Mouse (Mus musculus): ENCODE measurements around the gene Mtch1. TPM values are rescaled to one million over a fixed set of nuclear protein-coding genes. Genes with fewer than 3 reads are reported as not detected.
"Not testable (repeated sequence)": the region's sequence is repeated elsewhere in the genome, so short reads cannot be mapped to it uniquely, and the experiment has no call there.

Mtch1 gene
- polyA plus RNA-seq, 1 experiment = 279 TPM

- no peak for DNase-seq (ENCODE audit: low spot score)
These were observed 14.4 kb upstream of the Mtch1 start for GRCm38 (mm10) chr17:29361982-29362691.

DNA sequence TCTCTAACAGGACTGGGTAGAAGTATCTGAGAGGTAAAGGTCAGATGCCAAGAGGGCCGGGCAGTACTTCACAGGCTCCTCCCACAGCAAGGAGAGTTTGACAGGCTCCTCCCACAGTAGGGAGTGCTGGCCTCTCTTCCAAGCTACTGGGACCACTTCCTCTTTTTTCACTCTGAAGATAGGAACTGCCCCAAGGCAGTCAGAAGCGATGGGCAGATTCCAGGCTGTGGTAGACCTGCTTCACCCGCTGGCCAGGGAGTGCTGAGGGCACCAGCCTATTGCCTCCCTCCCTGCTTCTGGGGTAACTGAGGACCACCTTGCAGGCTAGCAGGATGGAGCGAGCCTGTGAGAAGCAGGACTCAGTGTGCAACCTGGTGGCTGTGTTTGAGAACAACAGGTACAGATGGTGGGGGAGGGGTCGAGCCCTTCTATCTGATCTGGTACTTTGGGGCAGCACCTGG is 13.1 kb upstream of the Mtch1 start, which contains the start of gene Fgd2:
Fgd2 (plus strand) TSS at position 154 of the 461 bp plus-strand sequence.
- DNase-seq (ENCODE audit: low spot score) = no peak

DNA sequence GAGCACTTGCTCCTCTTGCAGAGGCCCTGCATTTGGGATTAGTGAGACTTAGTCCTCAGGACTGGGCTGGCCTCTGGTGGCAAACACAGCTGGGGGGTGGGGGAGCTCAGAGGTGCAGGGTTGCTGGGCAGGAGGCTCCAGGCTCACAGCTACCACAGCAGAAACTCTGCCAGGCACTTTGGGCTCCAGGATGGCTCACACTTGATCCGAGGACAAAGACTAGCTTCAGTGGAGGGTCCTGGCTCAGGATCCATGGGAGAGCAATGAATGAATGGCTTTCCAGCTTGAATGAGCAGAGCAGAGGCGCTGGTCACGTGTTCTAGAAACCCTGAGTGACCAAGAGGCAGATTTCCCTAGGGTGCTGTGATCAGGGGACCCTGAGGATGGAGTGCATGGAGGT is 11.2 kb upstream of the Mtch1 start:
- no peak for DNase-seq (ENCODE audit: low spot score)

DNA sequence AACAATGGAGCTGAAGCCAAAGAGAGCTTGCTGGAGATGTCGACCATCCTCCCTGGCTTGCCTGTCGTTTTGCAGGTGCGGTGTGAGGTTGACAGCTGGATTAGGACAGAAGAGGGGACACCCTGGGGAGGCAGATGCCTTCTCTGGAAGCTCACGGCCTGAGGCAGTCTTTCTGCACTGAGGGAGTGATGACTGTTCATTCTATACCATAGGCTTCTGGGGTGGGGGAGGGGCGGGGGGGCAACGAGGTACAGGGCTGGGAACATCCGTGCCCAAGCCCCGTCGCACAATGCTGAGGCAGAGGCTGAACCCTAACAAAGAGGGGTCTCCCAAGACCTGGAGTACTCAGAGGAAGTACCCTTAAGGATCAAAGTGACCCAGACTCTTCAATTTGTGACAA is 9.1 kb upstream of the Mtch1 start:
- DNase-seq (ENCODE audit: low spot score) = no peak

- DNase-seq (ENCODE audit: low spot score) = no peak
These were observed 8.7 kb upstream of the Mtch1 start for GRCm38 (mm10) chr17:29356479-29356856.

- no peak for DNase-seq (ENCODE audit: low spot score)
These were observed 8.2 kb upstream of the Mtch1 start for GRCm38 (mm10) chr17:29355841-29356478.

DNA sequence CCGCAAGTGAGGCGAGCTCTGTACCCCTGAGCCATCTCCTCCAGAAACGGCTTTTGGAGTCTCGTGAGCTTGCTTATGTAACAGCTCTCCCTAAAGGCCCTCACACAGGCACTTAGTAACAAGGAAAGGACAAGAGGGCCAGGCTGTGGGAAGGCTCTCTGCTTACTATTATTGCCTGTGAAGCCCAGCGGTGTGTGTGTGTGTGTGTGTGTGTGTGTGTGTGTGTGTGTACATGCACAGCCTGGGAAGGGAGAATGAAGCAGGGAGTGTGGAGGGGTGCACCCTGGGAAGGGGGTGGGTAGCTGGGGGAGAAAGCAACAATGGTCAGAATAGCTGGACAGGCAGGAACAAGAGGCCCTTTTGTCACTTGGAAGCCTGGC is 7.7 kb upstream of the Mtch1 start:
- DNase-seq (ENCODE audit: low spot score) = no peak

DNA sequence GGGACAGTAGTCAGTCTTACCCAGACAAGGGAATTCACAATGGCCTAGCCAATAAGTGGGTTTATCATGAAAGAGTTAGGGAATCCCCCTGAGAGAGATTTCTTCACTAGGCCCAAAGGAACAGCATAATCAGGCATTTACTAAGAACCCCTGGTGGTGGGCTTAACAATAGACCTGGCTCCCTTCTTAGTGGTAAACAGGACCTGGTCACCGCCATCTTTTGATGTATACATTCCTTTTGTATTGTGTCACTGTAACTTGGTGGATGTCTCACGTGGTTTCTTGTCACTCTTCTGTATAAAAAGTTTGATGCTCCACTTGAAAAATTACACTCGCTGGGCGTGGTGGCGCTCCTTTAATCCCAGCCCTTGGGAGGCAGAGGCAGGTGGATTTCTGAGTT is 3.3 kb upstream of the Mtch1 start:
- DNase-seq (ENCODE audit: low spot score) = not testable (repeated sequence)

- DNase-seq (ENCODE audit: low spot score) = no peak
These were observed 1.3 kb upstream of the Mtch1 start for GRCm38 (mm10) chr17:29348996-29349395.

DNA sequence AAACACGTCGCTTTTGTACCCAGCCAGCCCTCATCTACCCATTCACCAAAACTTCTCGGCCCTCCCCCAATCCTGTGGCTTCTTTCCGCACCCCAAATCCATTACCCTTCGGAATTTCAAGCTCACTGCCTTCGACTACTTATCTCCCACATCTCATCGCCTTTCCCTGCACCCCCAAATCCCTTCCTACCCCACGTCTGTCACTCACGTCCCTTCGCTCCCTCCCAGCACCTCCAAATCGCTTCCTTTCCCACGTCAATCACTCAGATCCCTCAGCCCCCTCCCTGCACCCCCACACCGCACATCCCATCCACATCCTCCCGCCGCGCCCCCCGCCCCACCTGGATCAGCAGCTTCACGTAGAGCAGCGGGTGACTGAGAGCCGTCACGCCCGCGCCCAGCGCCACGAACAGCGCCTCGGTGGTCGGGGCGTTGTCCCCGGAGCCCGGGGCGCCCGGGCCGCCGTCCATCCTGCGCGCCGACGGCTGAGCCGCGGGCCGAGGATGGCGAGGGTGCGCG is 549 bp downstream of the Mtch1 start:
- DNase-seq (ENCODE audit: low spot score) = no peak

DNA sequence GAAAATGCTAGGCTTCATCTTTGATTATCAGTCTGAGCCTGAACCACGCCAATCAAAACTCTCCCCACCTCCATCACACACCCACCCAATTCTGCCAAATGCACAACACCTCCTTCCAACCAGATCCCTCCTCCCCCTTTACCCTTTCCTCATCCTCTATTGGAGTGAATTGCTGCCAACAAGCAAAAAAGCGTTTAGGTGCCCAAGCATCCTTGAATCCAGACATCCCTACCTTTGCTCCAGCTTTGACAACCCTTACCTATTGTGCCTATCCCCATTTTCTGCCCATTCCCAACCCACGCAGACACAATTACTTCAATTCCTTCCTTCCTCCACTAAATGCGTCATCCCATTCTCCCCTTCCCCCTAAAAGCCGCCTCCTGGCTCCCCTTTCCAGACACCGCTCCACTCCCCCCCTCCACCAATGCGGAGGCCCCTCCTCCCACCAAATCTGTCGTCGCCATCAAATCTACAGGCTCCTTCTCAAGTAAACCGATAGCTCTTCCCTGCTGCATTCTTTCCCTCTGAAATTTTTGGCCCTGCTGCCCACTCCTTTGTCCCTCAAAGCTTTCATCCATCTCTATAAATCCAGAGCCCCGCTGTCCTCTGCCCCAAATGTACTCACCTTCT is 1.1 kb downstream of the Mtch1 start:
- no peak for DNase-seq (ENCODE audit: low spot score)

DNA sequence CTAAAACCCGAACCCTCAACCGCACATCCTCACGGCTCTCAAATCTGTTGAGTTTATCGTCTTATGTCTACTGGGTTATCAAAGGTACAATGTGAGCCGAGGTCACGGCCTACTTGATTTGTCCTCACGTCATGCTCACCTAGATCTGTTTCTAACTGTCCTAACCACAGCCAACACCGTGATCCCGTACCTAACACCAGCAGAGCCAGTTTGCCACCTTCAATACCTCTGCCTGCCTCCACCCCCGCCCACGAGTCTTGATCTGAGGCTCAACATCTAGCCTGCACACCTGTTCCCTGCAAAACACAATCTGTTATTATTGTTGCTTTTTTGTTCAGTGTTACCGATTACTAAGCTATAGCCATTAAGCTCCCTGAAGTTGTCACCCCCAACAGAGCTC is 2.5 kb downstream of the Mtch1 start:
- no peak for DNase-seq (ENCODE audit: low spot score)

GRCm38 (mm10) chr17:29343241-29343640 is 4.5 kb downstream of the Mtch1 start:
- DNase-seq (ENCODE audit: low spot score) = no peak

- no peak for DNase-seq (ENCODE audit: low spot score)
These were observed 5.5 kb downstream of the Mtch1 start for GRCm38 (mm10) chr17:29342010-29342910.

GRCm38 (mm10) chr17:29341591-29342003 is 6.1 kb downstream of the Mtch1 start:
- no peak for DNase-seq (ENCODE audit: low spot score)

GRCm38 (mm10) chr17:29340406-29341261 is 7.1 kb downstream of the Mtch1 start:
- no peak for DNase-seq (ENCODE audit: low spot score)

DNA sequence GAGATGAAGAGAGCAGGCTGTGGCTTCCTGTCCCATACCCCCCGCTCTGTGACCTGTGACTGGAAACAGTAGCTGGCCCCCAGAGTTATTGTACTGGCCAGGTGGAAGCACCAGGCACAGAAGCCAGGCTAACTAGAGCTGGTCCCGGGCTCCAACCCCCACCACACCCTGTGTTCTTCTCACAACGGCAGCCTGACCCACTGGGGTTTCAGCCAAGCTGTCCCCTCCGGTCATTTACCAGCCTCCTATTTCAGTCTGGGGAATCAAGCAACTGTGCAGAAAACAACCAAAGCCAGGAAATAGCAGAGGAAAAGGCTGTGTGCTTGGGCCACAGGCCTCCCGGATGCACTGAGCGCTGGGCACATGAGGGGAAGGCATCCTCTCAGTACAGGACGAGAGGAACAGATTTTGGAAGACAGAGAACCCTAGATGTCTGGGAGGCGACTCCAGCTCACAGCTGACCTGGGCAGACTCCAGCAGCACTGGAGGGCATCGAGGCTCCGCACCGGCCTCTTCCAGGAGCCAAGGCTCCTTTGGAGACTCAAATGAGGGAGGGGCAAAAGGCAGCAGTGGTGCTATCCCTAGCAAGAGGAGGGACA is 8.5 kb downstream of the Mtch1 start:
- DNase-seq (ENCODE audit: low spot score) = no peak

- peak; percentile 18 for DNase-seq (ENCODE audit: low spot score)
These were observed 9.5 kb downstream of the Mtch1 start for GRCm38 (mm10) chr17:29337979-29338823.

GRCm38 (mm10) chr17:29336266-29336990 is 11.3 kb downstream of the Mtch1 start:
- DNase-seq (ENCODE audit: low spot score) = peak; percentile 18
